Comparison of ENCODE assay signal across 26 mouse cellular contexts in genomic region chr11:100628056-100628455, GRCm38 (mm10). TPM values are rescaled to one million over a fixed set of nuclear protein-coding genes. Genes with fewer than 3 reads are reported as not detected.
DNase-seq lines count a peak whose midpoint lies in the region; ATAC-seq and TF ChIP-seq lines count a peak whose summit lies in the region.
"Had no signal": no experiment of that assay in that cellular context is flagged by ENCODE, and none has a peak within 500 bp of the region (broad histone marks: within the 10 kb centered on the region; RNA-seq: fewer than 3 reads in every experiment).

No protein-coding gene starts in this region.

- H3K4me1 ChIP-seq in megakaryocyte, embryonic 14.5 days, result peaks cover 68% of the 10 kb centered on the region

- intact Hi-C loops in gastrocnemius, postnatal 36 days (cut with DNase I), result no loop called here

- H3K36me3 ChIP-seq in megakaryocyte, embryonic 14.5 days (replicated peaks; ENCODE audit: low read length), result peaks cover 37% of the 10 kb centered on the region
- H3K36me3 ChIP-seq in myocyte (ENCODE audit: control insufficient read depth, insufficient read depth), result peaks cover 14% of the 10 kb centered on the region

- TF ChIP-seq POLR2A in myocyte (IDR thresholded peaks at IDR 0.05; ENCODE audit: insufficient read length, low read depth), result no peak

- no peak overlapping the region for H3ac ChIP-seq in myocyte (ENCODE audit: control insufficient read depth, insufficient read length)

- peak; percentile 35 to 44 for DNase-seq in cerebellum, postnatal 10 days
- no peak for DNase-seq in cerebellum, adult 9-10 months
- no peak for DNase-seq in gastrocnemius, postnatal 36 days
- DNase-seq: adrenal gland, postnatal 36 days; cerebellum, adult 11 months; heart, adult 18-20 months; heart, postnatal 10 days; kidney, postnatal 36 days; layer of hippocampus, postnatal 36 days; lung, adult 18-20 months; thymus, postnatal 36 days had no signal

- ATAC-seq in megakaryocyte, adult 5-6 weeks (ENCODE audit: poor library complexity, severe bottlenecking), result no peak
- ATAC-seq in common myeloid progenitor, adult 5-6 weeks (replicated peaks; ENCODE audit: low read depth, poor library complexity, severe bottlenecking), result peak; percentile 11; the same call in 1 of the 2 replicates
- ATAC-seq: forebrain, embryonic 16.5 days; intestine, postnatal 0 days; Patski had no signal

- peak overlapping the region; percentile 59 for H3K4me3 ChIP-seq in megakaryocyte, embryonic 14.5 days (replicated peaks)
- no peak overlapping the region for H3K4me3 ChIP-seq in myocyte
- H3K4me3 ChIP-seq: embryonic facial prominence, embryonic 15.5 days; forebrain, embryonic 10.5 days; heart, embryonic 12.5 days; kidney, embryonic 15.5 days; limb, embryonic 12.5 days; midbrain, embryonic 10.5 days; stomach, embryonic 15.5 days had no signal

- H3K27me3 ChIP-seq in megakaryocyte, embryonic 14.5 days (replicated peaks), result peaks cover 31% of the 10 kb centered on the region
- H3K27me3 ChIP-seq in myocyte (ENCODE audit: control insufficient read depth, insufficient read depth, insufficient read length), result peaks cover 5% of the 10 kb centered on the region
- H3K27me3 ChIP-seq: embryonic facial prominence, embryonic 15.5 days; stomach, embryonic 15.5 days had no signal

- no peaks in the 10 kb centered on the region for H3K9me3 ChIP-seq in megakaryocyte, embryonic 14.5 days
- H3K9me3 ChIP-seq: embryonic facial prominence, embryonic 15.5 days; forebrain, embryonic 10.5 days; heart, embryonic 12.5 days; kidney, embryonic 15.5 days; limb, embryonic 12.5 days; midbrain, embryonic 10.5 days; stomach, embryonic 15.5 days had no signal

- peaks cover 6% of the 10 kb centered on the region for H3K79me2 ChIP-seq in myocyte (ENCODE audit: control insufficient read depth, insufficient read depth)

- peak overlapping the region; percentile 37 for H3K4me2 ChIP-seq in myocyte (ENCODE audit: low read depth)
- H3K4me2 ChIP-seq: embryonic facial prominence, embryonic 15.5 days; heart, embryonic 12.5 days; kidney, embryonic 15.5 days; limb, embryonic 12.5 days; liver, embryonic 11.5 days; stomach, embryonic 15.5 days had no signal

TF ChIP-seq in myocyte, 11 proteins besides CTCF, POLR2A, EP300 and RAD21:
- no peak for TF ChIP-seq SRF (IDR thresholded peaks at IDR 0.05; ENCODE audit: control insufficient read depth, insufficient read length, low read depth)
- peak in 1 of 3 experiments; percentile 38 for TF ChIP-seq MYOG (IDR thresholded peaks at IDR 0.05; ENCODE audit: control insufficient read depth in 1 of 3, insufficient read depth in 1 of 3, insufficient read length in 2 of 3, low read depth in 2 of 3)
- peak in 2 of 3 experiments; percentile 34 to 67 for TF ChIP-seq MYOD1 (IDR thresholded peaks at IDR 0.05; ENCODE audit: control insufficient read depth in 1 of 3, insufficient read length in 2 of 3, low read depth in 2 of 3)

RNA-seq across cellular contexts. Expression of gene Dnajc7, which starts 8.1 kb away (rescaled TPM):
- polyA plus RNA-seq in megakaryocyte, embryonic 14.5 days (2012; ENCODE audit: insufficient read depth, low replicate concordance), result 1.8 and 86.6 TPM in 2 replicates
- 98.1 and 124 TPM in 2 replicates for total RNA-seq in megakaryocyte, adult 5-6 weeks (2015)
- 145 and 172 TPM in 2 replicates for total RNA-seq in megakaryocyte, adult 5-6 weeks (2017)
- 91.4 and 211 TPM in 2 replicates for total RNA-seq in common myeloid progenitor, adult 5-6 weeks (2017)
- 113 TPM for polyA plus RNA-seq in myocyte (2012; fragmentation: generic; extraction: Trizol)
- 100 to 1,000 TPM; 105 to 110 TPM for total RNA-seq in gastrocnemius, postnatal 36 days (2021)

RNA-seq across cellular contexts. Expression of gene Nkiras2, which starts 9.0 kb away (rescaled TPM):
- polyA plus RNA-seq in megakaryocyte, embryonic 14.5 days (2012; ENCODE audit: insufficient read depth, low replicate concordance), result 62.7 and 103 TPM in 2 replicates
- 47.7 and 52.7 TPM in 2 replicates for total RNA-seq in megakaryocyte, adult 5-6 weeks (2015)
- total RNA-seq in megakaryocyte, adult 5-6 weeks (2017), result 36.0 and 45.5 TPM in 2 replicates
- 14.0 and 16.2 TPM in 2 replicates for total RNA-seq in common myeloid progenitor, adult 5-6 weeks (2017)
- polyA plus RNA-seq in myocyte (2012; fragmentation: generic; extraction: Trizol), result 130 TPM
- total RNA-seq in gastrocnemius, postnatal 36 days (2021), result 10 to 100 TPM; 18.6 to 19.1 TPM

RNA-seq across cellular contexts. Expression of gene Cnp, which starts 53.4 kb away (rescaled TPM):
- polyA plus RNA-seq in megakaryocyte, embryonic 14.5 days (2012; ENCODE audit: insufficient read depth, low replicate concordance), result 13.3 and 17.1 TPM in 2 replicates
- 9.5 and 11.3 TPM in 2 replicates for total RNA-seq in megakaryocyte, adult 5-6 weeks (2015)
- total RNA-seq in megakaryocyte, adult 5-6 weeks (2017), result 22.2 and 23.9 TPM in 2 replicates
- total RNA-seq in common myeloid progenitor, adult 5-6 weeks (2017), result 34.8 and 36.4 TPM in 2 replicates
- 18.5 TPM for polyA plus RNA-seq in myocyte (2012; fragmentation: generic; extraction: Trizol)
- 1 to 10 TPM; 4.3 to 7.3 TPM for total RNA-seq in gastrocnemius, postnatal 36 days (2021)

Comparison
In these comparisons a context has a peak if more than half of its experiments do, and no peak if none do; other contexts are left out.
1. DNase-seq: peak in cerebellum, postnatal 10 days (2 of 2); none in cerebellum, adult 9-10 months (single experiment) and gastrocnemius, postnatal 36 days (0 of 2).